Mouse (Mus musculus): ENCODE data around the gene Asmt. TPM values are rescaled to one million over a fixed set of nuclear protein-coding genes. Genes with fewer than 3 reads are reported as not detected.

Asmt gene
- total RNA-seq (2014; fragmentation: Nextera tagmentation) (not detected in 2 replicates), total RNA-seq (2017) (not detected in 2 replicates)

DNA sequence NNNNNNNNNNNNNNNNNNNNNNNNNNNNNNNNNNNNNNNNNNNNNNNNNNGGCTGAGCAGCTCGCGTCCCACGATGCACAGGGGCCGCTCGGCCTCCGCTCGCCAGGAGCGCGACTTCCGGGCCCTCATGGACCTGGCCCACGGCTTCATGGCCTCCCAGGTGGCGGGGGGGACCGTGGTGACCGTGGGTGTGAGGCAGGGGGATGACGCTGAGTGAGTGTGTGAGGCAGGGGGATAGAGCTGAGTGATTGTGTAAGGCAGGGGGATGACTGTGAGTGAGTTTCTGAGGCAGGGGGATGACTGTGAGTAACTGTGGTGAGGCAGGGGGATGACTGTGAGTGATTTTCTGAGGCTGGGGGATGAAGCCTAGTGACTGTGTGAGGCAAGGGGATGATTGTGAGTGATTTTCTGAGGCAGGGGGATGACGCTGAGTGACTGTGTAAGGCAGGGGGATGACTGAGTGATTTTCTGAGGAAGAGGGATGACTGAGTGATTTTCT, at the start of gene Asmt:
TSS of gene Asmt (plus strand) at position 51 of the 499 bp plus-strand sequence.
- ATAC-seq (replicated peaks; ENCODE audit: low FRiP score, low TSS enrichment, poor library complexity, severe bottlenecking) = peak; percentile 62

DNA sequence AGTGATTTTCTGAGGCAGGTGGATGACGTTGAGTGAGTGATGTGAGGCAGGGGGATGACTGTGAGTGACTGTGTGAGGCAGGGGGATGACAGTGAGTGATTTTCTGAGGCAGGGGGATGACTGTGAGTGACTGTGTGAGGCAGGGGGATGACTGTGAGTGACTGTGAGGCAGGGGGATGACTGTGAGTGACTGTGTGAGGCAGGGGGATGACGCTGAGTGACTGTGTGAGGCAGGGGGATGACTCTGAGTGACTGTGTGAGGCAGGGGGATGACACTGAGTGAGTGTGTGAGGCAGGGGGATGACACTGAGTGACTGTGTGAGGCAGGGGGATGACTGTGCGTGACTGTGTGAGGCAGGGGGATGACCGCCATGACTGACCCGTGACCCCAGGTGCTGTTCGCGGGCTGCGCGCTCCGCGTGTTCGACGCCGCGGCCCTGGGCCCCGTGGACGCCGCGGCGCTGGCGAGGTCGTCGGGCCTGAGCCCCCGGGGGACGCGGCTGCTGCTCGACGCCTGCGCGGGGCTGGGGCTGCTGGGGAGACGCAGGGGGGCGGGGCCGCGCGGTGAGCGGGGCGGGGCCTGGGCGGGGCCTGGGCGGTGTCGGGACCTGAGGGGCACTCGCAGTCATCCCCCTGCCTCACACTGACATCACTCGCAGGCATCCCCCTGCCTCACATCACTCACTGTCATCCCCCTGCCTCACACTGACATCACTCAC, 948 bp downstream of the Asmt start:
- peak; percentile 74; the same call in 1 of the 2 replicates for ATAC-seq (replicated peaks; ENCODE audit: low FRiP score, low TSS enrichment, poor library complexity, severe bottlenecking)

- ATAC-seq (replicated peaks; ENCODE audit: low FRiP score, low TSS enrichment, poor library complexity, severe bottlenecking) = peak; percentile 44
Measured at GRCm38 (mm10) chrX:170674229-170674771, 1.9 kb downstream of the Asmt start.

DNA sequence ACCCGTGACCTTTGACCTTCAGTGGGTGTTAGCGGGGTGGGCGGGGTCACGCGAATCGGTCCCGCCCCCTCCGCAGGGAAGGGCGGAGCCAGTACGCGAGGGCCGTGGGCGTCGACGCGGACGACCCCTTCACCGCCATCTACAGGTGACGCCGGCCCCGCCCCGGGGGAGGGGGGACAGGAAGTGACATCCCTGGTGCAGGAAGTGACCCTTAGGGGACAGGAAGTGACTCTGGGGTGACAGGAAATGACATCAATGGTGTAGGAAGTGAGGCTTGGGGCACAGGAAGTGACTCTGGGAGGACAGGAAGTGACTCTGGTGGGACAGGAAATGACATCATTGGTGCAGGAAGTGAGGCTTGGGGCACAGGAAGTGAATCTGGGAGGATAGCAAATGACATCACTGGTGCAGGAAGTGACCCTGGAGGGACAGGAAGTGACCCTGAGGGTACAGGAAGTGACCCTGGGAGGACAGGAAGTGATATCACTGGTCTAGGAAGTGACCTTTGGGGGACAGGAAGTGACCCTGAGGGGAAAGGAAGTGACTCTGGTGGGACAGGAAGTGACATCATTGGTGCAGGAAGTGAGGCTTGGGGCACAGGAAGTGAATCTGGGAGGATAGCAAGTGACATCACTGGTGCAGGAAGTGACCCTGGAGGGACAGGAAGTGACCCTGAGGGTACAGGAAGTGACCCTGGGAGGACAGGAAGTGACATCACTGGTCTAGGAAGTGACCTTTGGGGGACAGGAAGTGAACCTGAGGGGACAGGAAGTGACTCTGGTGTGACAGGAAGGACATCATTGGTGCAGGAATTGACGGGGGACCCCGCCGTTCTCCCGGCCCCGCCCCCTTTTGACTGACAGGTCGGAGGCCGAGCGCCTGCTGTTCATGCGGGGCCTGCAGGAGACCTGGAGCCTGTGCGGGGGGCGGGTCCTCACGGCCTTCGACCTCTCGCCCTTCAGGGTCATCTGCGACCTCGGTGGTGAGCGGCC, 2.7 kb downstream of the Asmt start:
- peak; percentile 21; the same call in 1 of the 2 replicates for ATAC-seq (replicated peaks; ENCODE audit: low FRiP score, low TSS enrichment, poor library complexity, severe bottlenecking)

- ATAC-seq (replicated peaks; ENCODE audit: low FRiP score, low TSS enrichment, poor library complexity, severe bottlenecking) = no peak
Measured at GRCm38 (mm10) chrX:170675923-170676605, 3.6 kb downstream of the Asmt start.

DNA sequence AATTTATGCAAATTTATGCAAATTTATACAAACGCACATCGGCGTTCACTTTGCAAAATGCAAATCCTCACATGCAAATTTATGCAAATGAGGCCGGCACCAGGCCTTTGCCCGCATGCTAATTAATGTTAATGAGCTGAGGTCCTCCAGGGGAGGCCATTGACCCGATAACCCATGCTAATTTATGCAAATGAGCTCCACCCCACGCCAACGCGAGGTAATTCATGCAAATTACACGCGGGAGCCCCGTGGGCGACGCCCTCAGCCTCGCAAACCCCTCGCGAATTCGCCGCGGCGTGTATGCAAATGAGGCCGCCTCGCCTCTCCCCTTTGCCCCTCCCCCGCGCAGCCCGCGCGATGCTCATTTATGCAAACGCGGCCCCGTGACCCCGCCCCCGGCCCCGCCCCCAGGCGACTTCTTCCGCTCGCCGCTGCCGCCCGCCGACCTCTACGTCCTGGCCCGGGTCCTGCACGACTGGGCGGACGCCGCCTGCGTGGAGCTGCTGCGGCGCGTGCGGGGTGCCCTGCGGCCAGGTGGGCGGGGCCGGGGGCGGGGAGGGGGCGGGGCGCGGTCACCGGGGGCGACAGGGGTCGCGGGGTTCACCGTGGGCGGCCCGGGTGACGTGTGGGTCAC, 4.3 kb downstream of the Asmt start:
- no peak for ATAC-seq (replicated peaks; ENCODE audit: low FRiP score, low TSS enrichment, poor library complexity, severe bottlenecking)

GRCm38 (mm10) chrX:170677266-170677665, 4.8 kb downstream of the Asmt start:
- ATAC-seq (replicated peaks; ENCODE audit: low FRiP score, low TSS enrichment, poor library complexity, severe bottlenecking) = no peak

GRCm38 (mm10) chrX:170677680-170678079, 5.2 kb downstream of the Asmt start:
- ATAC-seq (replicated peaks; ENCODE audit: low FRiP score, low TSS enrichment, poor library complexity, severe bottlenecking) = no peak
